Comparison of ENCODE assay signal across 29 mouse cellular contexts in genomic region chr6:21267897-21268296, GRCm38 (mm10). TPM values are rescaled to one million over a fixed set of nuclear protein-coding genes. Genes with fewer than 3 reads are reported as not detected.
"Had no signal": no experiment of that assay in that cellular context is flagged by ENCODE, and none has a peak within 500 bp of the region (broad histone marks: within the 10 kb centered on the region; RNA-seq: fewer than 3 reads in every experiment).

No protein-coding gene starts in this region.

- H3K36me3 ChIP-seq: heart, embryonic 10.5 days; hindbrain, embryonic 10.5 days; hindbrain, embryonic 12.5 days; intestine, embryonic 15.5 days; limb, embryonic 10.5 days; limb, embryonic 12.5 days; liver, embryonic 13.5 days; liver, embryonic 15.5 days had no signal

- H3K9me3 ChIP-seq: heart, embryonic 10.5 days; hindbrain, embryonic 10.5 days; hindbrain, embryonic 12.5 days; intestine, embryonic 15.5 days; limb, embryonic 10.5 days; limb, embryonic 12.5 days; liver, embryonic 13.5 days; liver, embryonic 15.5 days had no signal

- H3K27ac ChIP-seq: gastrocnemius, adult 2 months; heart, adult 2 months; heart, embryonic 10.5 days; hindbrain, embryonic 10.5 days; hindbrain, embryonic 12.5 days; hindbrain, embryonic 14.5 days; intestine, embryonic 15.5 days; layer of hippocampus, adult 2 months; left cerebral cortex, adult 2 months; limb, embryonic 10.5 days; limb, embryonic 12.5 days; liver, embryonic 13.5 days; liver, embryonic 15.5 days had no signal

- H3K4me3 ChIP-seq: gastrocnemius, adult 2 months; heart, adult 2 months; heart, embryonic 10.5 days; hindbrain, embryonic 10.5 days; hindbrain, embryonic 12.5 days; intestine, embryonic 15.5 days; layer of hippocampus, adult 2 months; left cerebral cortex, adult 2 months; limb, embryonic 10.5 days; limb, embryonic 12.5 days; liver, embryonic 13.5 days; liver, embryonic 15.5 days had no signal

- ATAC-seq: forebrain, embryonic 16.5 days; hindbrain, embryonic 16.5 days; inflammation-experienced regulatory T-cells, adult 6 months; intestine, embryonic 15.5 days; intestine, postnatal 0 days; liver, postnatal 0 days had no signal

- H3K9ac ChIP-seq: hindbrain, embryonic 12.5 days; hindbrain, embryonic 14.5 days; intestine, embryonic 15.5 days; limb, embryonic 12.5 days; liver, embryonic 13.5 days; liver, embryonic 15.5 days; liver, postnatal 0 days had no signal

- H3K4me2 ChIP-seq: hindbrain, embryonic 12.5 days; hindbrain, embryonic 14.5 days; intestine, embryonic 15.5 days; limb, embryonic 12.5 days; liver, embryonic 11.5 days; liver, embryonic 13.5 days; liver, embryonic 15.5 days had no signal

- DNase-seq: gastrocnemius, adult 2 months; gastrocnemius, postnatal 10 days; gastrocnemius, postnatal 25 days; heart, adult 2 months; heart, postnatal 10 days; kidney, adult 18-20 months; kidney, adult 8-10 months; kidney, postnatal 10 days; kidney, postnatal 25 days; kidney, postnatal 4 days; liver; liver, embryonic 13.5 days; liver, postnatal 0 days had no signal

- H3K4me1 ChIP-seq: heart, embryonic 10.5 days; hindbrain, embryonic 10.5 days; hindbrain, embryonic 12.5 days; intestine, embryonic 15.5 days; limb, embryonic 10.5 days; limb, embryonic 12.5 days; liver, embryonic 13.5 days; liver, embryonic 15.5 days had no signal

- H3K27me3 ChIP-seq: hindbrain, embryonic 12.5 days; intestine, embryonic 15.5 days; limb, embryonic 12.5 days; liver, embryonic 13.5 days; liver, embryonic 15.5 days had no signal

RNA-seq across cellular contexts. Expression of gene Kcnd2, which starts 52.6 kb away (rescaled TPM):
- total RNA-seq: gastrocnemius, postnatal 25 days; granulocyte monocyte progenitor cell, adult 5-6 weeks had no signal
- polyA plus RNA-seq: inflammation-experienced regulatory T-cells, adult 6 months; liver, postnatal 0 days had no signal
